28 mouse cellular contexts compared by ENCODE assay signal in genomic region chr2:125739338-125739737, GRCm38 (mm10). TPM values are rescaled to one million over a fixed set of nuclear protein-coding genes. Genes with fewer than 3 reads are reported as not detected.
DNase-seq lines count a peak whose midpoint lies in the region; ATAC-seq and TF ChIP-seq lines count a peak whose summit lies in the region.
"Had no signal": no experiment of that assay in that cellular context is flagged by ENCODE, and none has a peak within 500 bp of the region (broad histone marks: within the 10 kb centered on the region; RNA-seq: fewer than 3 reads in every experiment).

No protein-coding gene starts in this region.

- no peak for TF ChIP-seq CTCF in stomach, postnatal 0 days (IDR thresholded peaks at IDR 0.05; ENCODE audit: low read depth)

- H3K4me2 ChIP-seq in embryonic facial prominence, embryonic 14.5 days (ENCODE audit: low read depth, low read length), result no peak overlapping the region
- no peak overlapping the region for H3K4me2 ChIP-seq in stomach, postnatal 0 days (replicated peaks; ENCODE audit: low read depth)
- H3K4me2 ChIP-seq: embryonic facial prominence, embryonic 12.5 days; forebrain, embryonic 12.5 days had no signal

- intact Hi-C loops in heart, postnatal 10 days (cut with DNase I), result no loop called here

- WGBS in embryonic facial prominence, embryonic 10.5 days, result 84% methylated on average over 6 of the region's 6 CpGs
- WGBS in embryonic facial prominence, embryonic 14.5 days, result 75% methylated on average over 6 of the region's 6 CpGs
- 63% methylated on average over 6 of the region's 6 CpGs for WGBS in stomach, postnatal 0 days

- no peak overlapping the region for H3K9ac ChIP-seq in embryonic facial prominence, embryonic 14.5 days (ENCODE audit: low read depth, low read length)
- no peak overlapping the region for H3K9ac ChIP-seq in stomach, postnatal 0 days (ENCODE audit: low read length)
- H3K9ac ChIP-seq: embryonic facial prominence, embryonic 12.5 days; forebrain, embryonic 12.5 days had no signal

- ATAC-seq in embryonic facial prominence, embryonic 14.5 days (ENCODE audit: low read depth), result peak; percentile 73; the same call in 1 of the 2 replicates
- no peak for ATAC-seq in stomach, postnatal 0 days (ENCODE audit: low FRiP score, low TSS enrichment)
- ATAC-seq: activated CD4-positive, CD25-positive, alpha-beta regulatory T cell, adult 4 months; CD4-positive, CD25-positive, alpha-beta regulatory T cell, adult 4 months; forebrain, embryonic 14.5 days; forebrain, embryonic 16.5 days; Patski had no signal

- H3K27me3 ChIP-seq in embryonic facial prominence, embryonic 10.5 days (replicated peaks; ENCODE audit: low read depth, poor library complexity, severe bottlenecking), result no peaks in the 10 kb centered on the region
- no peaks in the 10 kb centered on the region for H3K27me3 ChIP-seq in embryonic facial prominence, embryonic 14.5 days (replicated peaks; ENCODE audit: control insufficient read depth, insufficient read depth, low read length)
- H3K27me3 ChIP-seq in stomach, postnatal 0 days (ENCODE audit: control insufficient read depth, insufficient read depth, low read length), result no peaks in the 10 kb centered on the region
- H3K27me3 ChIP-seq: CH12.LX; embryonic facial prominence, embryonic 12.5 days; forebrain, embryonic 12.5 days; Patski had no signal

- peaks cover 60% of the 10 kb centered on the region for H3K36me3 ChIP-seq in embryonic facial prominence, embryonic 10.5 days (replicated peaks)
- peaks cover 55% of the 10 kb centered on the region for H3K36me3 ChIP-seq in embryonic facial prominence, embryonic 14.5 days (ENCODE audit: control insufficient read depth, insufficient read depth, low read length)
- peaks cover 18% of the 10 kb centered on the region for H3K36me3 ChIP-seq in stomach, postnatal 0 days (ENCODE audit: control insufficient read depth, insufficient read depth, low read length)

- H3K27ac ChIP-seq in embryonic facial prominence, embryonic 10.5 days (replicated peaks), result no peak overlapping the region
- no peak overlapping the region for H3K27ac ChIP-seq in embryonic facial prominence, embryonic 14.5 days (replicated peaks; ENCODE audit: low read depth, low read length)
- 0 out of 2 replicates have a peak overlapping the region, but pooled peaks have one; percentile 13 for H3K27ac ChIP-seq in stomach, postnatal 0 days (replicated peaks)
- H3K27ac ChIP-seq: embryonic facial prominence, embryonic 12.5 days; forebrain, embryonic 10.5 days; forebrain, embryonic 12.5 days had no signal

- H3K9me3 ChIP-seq in embryonic facial prominence, embryonic 10.5 days, result no peaks in the 10 kb centered on the region
- no peaks in the 10 kb centered on the region for H3K9me3 ChIP-seq in embryonic facial prominence, embryonic 14.5 days (ENCODE audit: control insufficient read depth, low read length)
- H3K9me3 ChIP-seq in stomach, postnatal 0 days (ENCODE audit: control insufficient read depth, low read length), result no peaks in the 10 kb centered on the region
- H3K9me3 ChIP-seq: embryonic facial prominence, embryonic 12.5 days; forebrain, embryonic 10.5 days; forebrain, embryonic 12.5 days; G1E had no signal

- no peak overlapping the region for H3K4me3 ChIP-seq in embryonic facial prominence, embryonic 10.5 days
- no peak overlapping the region for H3K4me3 ChIP-seq in embryonic facial prominence, embryonic 14.5 days (ENCODE audit: low read depth, low read length)
- no peak overlapping the region for H3K4me3 ChIP-seq in stomach, postnatal 0 days (ENCODE audit: low read depth, low read length)
- H3K4me3 ChIP-seq: embryonic facial prominence, embryonic 12.5 days; erythroblast, embryonic 14.5 days; forebrain, embryonic 10.5 days; forebrain, embryonic 12.5 days had no signal

- peak; percentile 50 for DNase-seq in urinary bladder, postnatal 14 days (ENCODE audit: low spot score)
- no peak for DNase-seq in urinary bladder, postnatal 25 days (ENCODE audit: low spot score)
- DNase-seq in embryonic facial prominence, embryonic 10.5 days (ENCODE audit: low spot score), result peak; percentile 16
- DNase-seq in embryonic facial prominence, embryonic 14.5 days (ENCODE audit: low spot score), result peak; percentile 62
- no peak for DNase-seq in stomach, postnatal 0 days (ENCODE audit: low spot score)
- DNase-seq in retina, postnatal 1 day, result no peak
- DNase-seq in heart, postnatal 10 days, result no peak
- DNase-seq: adrenal gland, adult 8-10 months; adrenal gland, postnatal 25 days; B cell, adult 2 months; cerebellum, adult 11 months; cerebellum, adult 18-20 months; cerebellum, adult 8-10 months; cerebellum, adult 9-11 months; cerebellum, postnatal 14 days; cerebellum, postnatal 36 days; embryo, embryonic 11 days had no signal

- H3K4me1 ChIP-seq in embryonic facial prominence, embryonic 10.5 days, result peaks cover 9% of the 10 kb centered on the region
- H3K4me1 ChIP-seq in embryonic facial prominence, embryonic 14.5 days (ENCODE audit: control insufficient read depth, insufficient read depth, low read length), result no peaks in the 10 kb centered on the region
- no peaks in the 10 kb centered on the region for H3K4me1 ChIP-seq in stomach, postnatal 0 days (replicated peaks; ENCODE audit: control insufficient read depth, insufficient read depth)
- H3K4me1 ChIP-seq: forebrain, embryonic 10.5 days; forebrain, embryonic 12.5 days had no signal

- TF ChIP-seq EP300 in stomach, postnatal 0 days (optimal IDR thresholded peaks at IDR 0.05), result no peak

RNA-seq across cellular contexts. Expression of gene Shc4, which starts 15.4 kb away (rescaled TPM):
- polyA plus RNA-seq in embryonic facial prominence, embryonic 10.5 days (2016; fragmentation: Nextera tagmentation; extraction: Ambion mirVana), result 1.2 and 2.0 TPM in 2 replicates
- polyA plus RNA-seq in embryonic facial prominence, embryonic 14.5 days (2014; fragmentation: Nextera tagmentation; extraction: Ambion mirVana), result 1.3 and 2.1 TPM in 2 replicates
- polyA plus RNA-seq in stomach, postnatal 0 days (2015; fragmentation: Nextera tagmentation; extraction: Ambion mirVana), result 1.0 and 1.1 TPM in 2 replicates
- total RNA-seq in heart, postnatal 10 days (2021), result under 1 TPM; 0.77 TPM
- polyA plus RNA-seq: CD4-positive, CD25-positive, alpha-beta regulatory T cell, adult 4 months had no signal

RNA-seq across cellular contexts. Expression of gene Secisbp2l, which starts 43.3 kb away (rescaled TPM):
- polyA plus RNA-seq in embryonic facial prominence, embryonic 10.5 days (2016; fragmentation: Nextera tagmentation; extraction: Ambion mirVana), result 15.5 and 17.3 TPM in 2 replicates
- polyA plus RNA-seq in embryonic facial prominence, embryonic 14.5 days (2014; fragmentation: Nextera tagmentation; extraction: Ambion mirVana), result 21.8 and 22.1 TPM in 2 replicates
- polyA plus RNA-seq in stomach, postnatal 0 days (2015; fragmentation: Nextera tagmentation; extraction: Ambion mirVana), result 8.7 and 9.5 TPM in 2 replicates
- 10 to 100 TPM; 35.2 to 35.9 TPM for total RNA-seq in heart, postnatal 10 days (2021)

Comparison
In these comparisons a context has a peak if more than half of its experiments do, and no peak if none do; other contexts are left out.
1. DNase-seq: peak in urinary bladder, postnatal 14 days (single experiment), embryonic facial prominence, embryonic 10.5 days (single experiment) and embryonic facial prominence, embryonic 14.5 days (single experiment); none in urinary bladder, postnatal 25 days (single experiment), stomach, postnatal 0 days (single experiment), retina, postnatal 1 day (single experiment) and heart, postnatal 10 days (0 of 2).